Mouse (Mus musculus) spleen, embryonic (tissue): Measurements from ENCODE around the gene Olfr1342.

Experiments
- CTCF ChIA-PET: fragments of 350-600 bp; sonication (Branson Sonifier 250); formaldehyde crosslinking; loops from one replicate; lab custom pipeline; 2022; lab: Charles Lee

Gene Olfr1342

DNA sequence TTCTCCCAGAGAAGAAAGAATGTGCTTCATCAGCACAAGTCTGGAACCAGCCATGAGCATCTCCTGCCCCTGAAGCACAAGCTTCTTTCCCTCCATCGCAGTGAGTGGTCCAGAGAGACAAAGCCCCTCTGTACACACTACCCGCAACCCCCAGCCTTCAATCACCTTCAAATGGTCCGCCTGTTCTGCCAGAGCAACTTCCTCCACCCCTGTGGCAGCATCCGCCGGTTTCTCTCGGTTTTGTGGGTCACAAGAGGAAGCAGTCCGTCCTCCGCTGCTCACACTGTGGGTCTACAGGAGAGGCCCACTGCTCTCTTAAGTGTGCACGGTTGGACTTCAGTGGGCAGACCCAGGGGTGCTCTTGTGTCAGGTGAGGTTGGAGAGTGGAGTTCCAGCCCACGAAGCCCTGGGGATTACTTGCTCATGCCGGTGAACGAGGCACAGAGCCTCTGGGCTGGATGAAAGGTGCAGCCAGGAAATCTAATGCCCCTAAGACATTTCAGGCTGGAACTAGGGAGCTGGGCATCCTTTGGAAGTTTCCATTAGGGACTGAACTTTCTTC lies at the start of gene Olfr1342:
Olfr1342 (minus strand) TSS at position 345 of the 562 bp plus-strand sequence.
- CTCF ChIA-PET = no interaction called here

DNA sequence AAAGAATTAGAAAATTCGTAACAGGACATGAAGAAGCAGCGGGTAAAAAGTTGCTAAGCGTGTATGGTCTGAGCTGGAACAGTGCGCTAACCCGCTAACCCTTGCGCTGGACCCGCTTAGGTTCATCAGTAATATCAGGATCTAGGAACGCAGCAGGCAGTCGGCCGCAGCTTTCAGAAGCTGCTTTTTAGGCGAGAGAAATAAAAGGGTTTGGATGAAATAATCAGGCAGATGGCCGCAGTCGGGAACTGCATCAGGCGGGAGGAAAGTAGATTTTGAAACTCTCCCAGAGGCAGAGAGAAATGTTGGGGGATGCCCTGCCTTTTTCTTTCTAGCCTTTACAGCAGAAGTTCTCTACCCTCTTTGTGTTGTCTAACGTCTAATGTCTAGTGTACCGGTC lies 49.3 kb upstream of the Olfr1342 start:
- CTCF ChIA-PET = no interaction called here

- CTCF ChIA-PET = no interaction called here
Measured at GRCm38 (mm10) chr4:118740988-118741698, 48.6 kb upstream of the Olfr1342 start.

GRCm38 (mm10) chr4:118739574-118739973 lies 47.0 kb upstream of the Olfr1342 start:
- CTCF ChIA-PET = no interaction called here

DNA sequence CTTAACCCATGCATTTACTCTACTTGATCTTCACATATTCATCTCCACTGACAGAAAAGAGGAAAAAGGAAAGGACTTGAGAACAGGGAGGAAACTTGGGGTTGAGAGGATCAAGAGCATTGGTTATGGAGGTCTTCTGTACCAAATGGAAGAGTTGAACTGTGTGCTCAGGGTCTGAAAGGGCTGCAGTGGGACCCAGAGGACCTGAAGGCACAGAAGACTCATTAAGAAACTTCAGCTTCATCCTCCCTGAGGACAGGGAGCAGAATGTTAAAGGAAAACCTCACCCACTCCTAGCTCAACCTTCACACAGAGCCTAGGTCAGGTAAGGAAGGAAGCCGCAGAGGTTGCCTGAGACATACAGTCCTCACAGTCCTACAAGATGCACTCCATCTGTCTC lies 39.3 kb upstream of the Olfr1342 start, which contains the start of gene Olfr1339:
Olfr1339 (plus strand) TSS at position 301 of the 400 bp plus-strand sequence.
- CTCF ChIA-PET = no interaction called here

DNA sequence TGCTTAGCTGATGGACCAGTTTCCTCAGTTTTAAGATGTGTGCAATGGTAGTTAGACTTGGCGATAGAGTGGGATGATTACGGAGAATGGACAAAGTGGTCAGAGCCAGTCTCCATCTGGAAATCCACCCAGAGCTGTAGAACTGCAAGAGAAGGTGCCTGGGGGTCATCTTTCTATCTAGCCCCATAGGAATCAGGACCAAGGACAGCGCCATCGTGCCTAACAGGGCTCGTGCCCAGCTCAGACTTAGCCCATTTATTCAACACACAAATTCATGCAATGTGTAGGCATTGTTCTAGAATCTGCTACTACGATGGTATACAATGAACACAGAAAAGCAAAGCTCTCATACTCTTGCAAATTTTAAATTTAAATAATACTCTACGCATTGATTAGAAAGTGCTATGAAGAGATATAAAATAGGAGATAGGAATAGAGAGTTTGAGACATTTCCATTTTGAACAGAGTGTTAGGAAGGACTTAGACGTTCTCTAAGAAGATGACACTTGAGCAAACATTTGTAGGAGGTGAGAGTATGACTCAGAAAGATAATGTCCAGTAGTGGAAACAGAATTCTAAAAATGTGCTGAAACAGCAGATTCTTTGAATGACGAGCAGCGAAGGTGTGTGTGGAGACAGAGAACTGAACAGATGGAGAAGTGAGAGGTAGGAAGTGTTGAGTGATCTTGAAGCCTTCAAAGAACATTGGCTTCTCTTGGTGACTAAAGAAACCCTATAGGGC lies 29.4 kb upstream of the Olfr1342 start:
- CTCF ChIA-PET = no interaction called here

- CTCF ChIA-PET = no interaction called here
Measured at GRCm38 (mm10) chr4:118719838-118720237, 27.3 kb upstream of the Olfr1342 start, which contains the start of gene Olfr1340. TSS of gene Olfr1340 (plus strand) at chr4:118720138.

- CTCF ChIA-PET = no interaction called here
Measured at GRCm38 (mm10) chr4:118711656-118712055, 19.1 kb upstream of the Olfr1342 start.

GRCm38 (mm10) chr4:118708086-118708485 lies 15.5 kb upstream of the Olfr1342 start:
- CTCF ChIA-PET = no interaction called here

- CTCF ChIA-PET = no interaction called here
Measured at GRCm38 (mm10) chr4:118703223-118703622, 10.7 kb upstream of the Olfr1342 start, which contains the start of gene Olfr1341. TSS of gene Olfr1341 (plus strand) at chr4:118703523.

DNA sequence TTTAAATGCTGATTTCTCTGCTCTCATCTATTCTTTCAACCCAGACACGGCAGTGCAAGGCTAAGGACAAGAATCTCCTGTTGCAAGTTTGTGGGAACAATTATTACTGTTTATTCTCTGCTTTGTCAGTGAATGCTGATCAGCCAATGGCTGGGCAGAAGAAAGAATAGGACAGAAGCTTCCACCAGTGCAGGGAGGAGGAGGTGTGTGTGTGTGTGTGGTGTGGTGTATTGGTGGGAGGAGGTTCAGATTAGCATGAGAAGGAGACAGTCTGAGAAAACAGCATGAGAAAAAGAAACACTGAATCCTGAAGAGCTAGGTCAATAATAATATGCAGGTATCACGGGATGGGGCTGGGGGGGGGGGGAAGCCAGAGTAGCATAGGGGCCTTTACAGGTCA lies 1.3 kb upstream of the Olfr1342 start:
- CTCF ChIA-PET = no interaction called here

GRCm38 (mm10) chr4:118687086-118687485 lies 5.5 kb downstream of the Olfr1342 start:
- CTCF ChIA-PET = no interaction called here

DNA sequence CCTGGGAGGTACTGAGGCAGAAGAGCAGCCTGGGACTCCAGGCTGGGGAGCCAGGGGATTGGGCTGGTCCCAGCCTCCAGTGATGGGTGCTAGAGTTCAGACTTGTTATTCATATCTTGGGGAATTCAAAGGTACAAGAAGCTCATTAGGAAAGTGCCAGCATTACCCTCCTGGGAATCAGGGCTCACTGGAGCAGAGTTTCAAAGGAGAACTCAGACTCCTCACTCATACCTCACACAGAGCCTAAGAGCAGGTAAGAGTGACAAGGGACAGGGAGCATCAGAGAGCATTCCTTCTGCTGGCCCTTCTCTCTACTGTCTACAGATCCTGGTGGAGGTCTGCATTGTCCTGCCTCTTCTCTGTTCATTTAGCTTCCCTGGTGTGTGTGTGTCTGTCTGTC lies 33.9 kb downstream of the Olfr1342 start, which contains the start of gene Olfr62:
Olfr62 (plus strand) TSS at position 301 of the 400 bp plus-strand sequence.
- CTCF ChIA-PET = no interaction called here

- CTCF ChIA-PET = no interaction called here
Measured at GRCm38 (mm10) chr4:118645234-118645633, 47.3 kb downstream of the Olfr1342 start.

GRCm38 (mm10) chr4:118642346-118643190 lies 50.0 kb downstream of the Olfr1342 start:
- CTCF ChIA-PET = no interaction called here
